Mouse (Mus musculus): ENCODE measurements around the gene Micu2. TPM values are rescaled to one million over a fixed set of nuclear protein-coding genes. Genes with fewer than 3 reads are reported as not detected.

Gene Micu2
- 9.0 and 13.6 TPM in 2 replicates for polyA plus RNA-seq (2012; rRNA removed)
- polyA plus RNA-seq (2014; fragmentation: Nextera tagmentation; extraction: Ambion mirVana), result 25.6 and 30.9 TPM in 2 replicates

- Histone ChIP-seq H3K27me3 (ENCODE audit: control insufficient read depth, insufficient read depth, low read length) (no peaks in the 10 kb centered on the region), H3K27ac (peak within 1 kb of the TSS; percentile 51), H3K4me2 (ENCODE audit: low read depth) (peak within 1 kb of the TSS; percentile 73), H3K36me3 (replicated peaks; ENCODE audit: control insufficient read depth, insufficient read depth, low read depth) (no peaks in the 10 kb centered on the region), H3K9ac (replicated peaks) (peak within 1 kb of the TSS; percentile 91), H3K9me3 (ENCODE audit: control insufficient read depth, low read length) (peaks cover 3% of the 10 kb centered on the region; the same call in 1 of the 2 replicates), H3K4me1 (replicated peaks; ENCODE audit: control insufficient read depth in 2 of 2, insufficient read depth in 2 of 2, low read length in 1 of 2) (peaks cover 9 to 10% of the 10 kb centered on the region in 2 experiments), H3K4me3 (ENCODE audit: insufficient read depth in 1 of 2, low read depth in 2 of 2, low read length in 2 of 2) (peak within 1 kb of the TSS; percentile 67 to 98)
- TF ChIP-seq EP300 (IDR thresholded peaks at IDR 0.05; ENCODE audit: low read depth), result peak; percentile 71
- no peak for TF ChIP-seq CTCF (IDR thresholded peaks at IDR 0.05; ENCODE audit: low read depth)
- ATAC-seq (ENCODE audit: insufficient read depth), result peak; percentile 95
- peak; percentile 74 to 80 (median 79) for DNase-seq (ENCODE audit: low read depth in 3 of 3, low spot score in 3 of 3)
- WGBS (ENCODE audit: insufficient replicate concordance), result 3% methylated on average over 76 of the region's 76 CpGs
Measured at GRCm38 (mm10) chr14:57998526-57999401, at the start of gene Micu2. Gene Micu2, minus strand, starts transcription at chr14:57999262.

GRCm38 (mm10) chr14:58046639-58047284 is 47.7 kb upstream of the Micu2 start:
- ATAC-seq (ENCODE audit: insufficient read depth) (no peak), DNase-seq (ENCODE audit: low read depth in 3 of 3, low spot score in 3 of 3) (no peak)
- Histone ChIP-seq H3K4me3 (ENCODE audit: insufficient read depth in 1 of 2, low read depth in 2 of 2, low read length in 2 of 2) (no peak overlapping the region), H3K27ac (no peak overlapping the region), H3K4me1 (replicated peaks; ENCODE audit: control insufficient read depth in 2 of 2, insufficient read depth in 2 of 2, low read length in 1 of 2) (no peaks in the 10 kb centered on the region), H3K9ac (replicated peaks) (no peak overlapping the region), H3K36me3 (replicated peaks; ENCODE audit: control insufficient read depth, insufficient read depth, low read depth) (no peaks in the 10 kb centered on the region), H3K9me3 (ENCODE audit: control insufficient read depth, low read length) (no peaks in the 10 kb centered on the region), H3K4me2 (ENCODE audit: low read depth) (no peak overlapping the region), H3K27me3 (ENCODE audit: control insufficient read depth, insufficient read depth, low read length) (no peaks in the 10 kb centered on the region)
- no peak for TF ChIP-seq EP300 (IDR thresholded peaks at IDR 0.05; ENCODE audit: low read depth)
- TF ChIP-seq CTCF (IDR thresholded peaks at IDR 0.05; ENCODE audit: low read depth), result no peak
- WGBS (ENCODE audit: insufficient replicate concordance), result 34% methylated on average over 4 of the region's 4 CpGs

- Histone ChIP-seq H3K9me3 (ENCODE audit: control insufficient read depth, low read length) (no peaks in the 10 kb centered on the region), H3K9ac (replicated peaks) (no peak overlapping the region), H3K4me1 (replicated peaks; ENCODE audit: control insufficient read depth in 2 of 2, insufficient read depth in 2 of 2, low read length in 1 of 2) (no peaks in the 10 kb centered on the region), H3K36me3 (replicated peaks; ENCODE audit: control insufficient read depth, insufficient read depth, low read depth) (no peaks in the 10 kb centered on the region), H3K27me3 (ENCODE audit: control insufficient read depth, insufficient read depth, low read length) (no peaks in the 10 kb centered on the region), H3K4me2 (ENCODE audit: low read depth) (no peak overlapping the region), H3K27ac (no peak overlapping the region), H3K4me3 (ENCODE audit: insufficient read depth in 1 of 2, low read depth in 2 of 2, low read length in 2 of 2) (no peak overlapping the region)
- TF ChIP-seq EP300 (IDR thresholded peaks at IDR 0.05; ENCODE audit: low read depth), result no peak
- WGBS (ENCODE audit: insufficient replicate concordance), result 37% methylated on average over 6 of the region's 6 CpGs
- ATAC-seq (ENCODE audit: insufficient read depth) (no peak), DNase-seq (ENCODE audit: low read depth in 3 of 3, low spot score in 3 of 3) (no peak)
Measured at GRCm38 (mm10) chr14:58036174-58036573, 37.1 kb upstream of the Micu2 start.

DNA sequence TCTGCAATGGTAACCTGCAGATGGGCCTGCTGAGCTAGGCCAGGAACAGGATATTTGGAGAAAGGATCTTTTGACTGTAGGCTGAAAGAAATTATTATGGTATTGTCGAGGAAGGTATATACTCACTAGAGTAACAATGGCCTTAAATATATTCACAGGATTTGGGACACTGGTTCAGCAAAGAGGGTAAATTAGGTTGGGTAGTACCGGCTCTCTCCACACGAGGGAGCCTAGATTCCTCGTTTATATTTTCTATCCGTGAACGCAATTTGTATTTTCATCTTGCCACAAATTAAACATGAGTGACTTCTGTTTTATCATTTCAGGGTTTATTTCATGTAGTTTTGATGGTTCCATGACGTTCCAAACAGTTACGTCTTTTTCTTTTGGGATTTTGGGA is 35.5 kb upstream of the Micu2 start:
- TF ChIP-seq EP300 (IDR thresholded peaks at IDR 0.05; ENCODE audit: low read depth) (no peak), CTCF (IDR thresholded peaks at IDR 0.05; ENCODE audit: low read depth) (peak; percentile 52; the same call in 1 of the 2 replicates)
- no peak overlapping the region for H3K4me3 ChIP-seq (ENCODE audit: insufficient read depth in 1 of 2, low read depth in 2 of 2, low read length in 2 of 2)
- no peak for ATAC-seq (ENCODE audit: insufficient read depth)
- no peak overlapping the region for H3K4me2 ChIP-seq (ENCODE audit: low read depth)
- WGBS (ENCODE audit: insufficient replicate concordance), result 13% methylated on average over 8 of the region's 8 CpGs
- DNase-seq (ENCODE audit: low read depth in 3 of 3, low spot score in 3 of 3), result no peak
- no peak overlapping the region for H3K9ac ChIP-seq (replicated peaks)
- H3K27me3 ChIP-seq (ENCODE audit: control insufficient read depth, insufficient read depth, low read length), result no peaks in the 10 kb centered on the region
- no peaks in the 10 kb centered on the region for H3K4me1 ChIP-seq (replicated peaks; ENCODE audit: control insufficient read depth in 2 of 2, insufficient read depth in 2 of 2, low read length in 1 of 2)
- no peak overlapping the region for H3K27ac ChIP-seq
- H3K9me3 ChIP-seq (ENCODE audit: control insufficient read depth, low read length), result no peaks in the 10 kb centered on the region
- no peaks in the 10 kb centered on the region for H3K36me3 ChIP-seq (replicated peaks; ENCODE audit: control insufficient read depth, insufficient read depth, low read depth)

DNA sequence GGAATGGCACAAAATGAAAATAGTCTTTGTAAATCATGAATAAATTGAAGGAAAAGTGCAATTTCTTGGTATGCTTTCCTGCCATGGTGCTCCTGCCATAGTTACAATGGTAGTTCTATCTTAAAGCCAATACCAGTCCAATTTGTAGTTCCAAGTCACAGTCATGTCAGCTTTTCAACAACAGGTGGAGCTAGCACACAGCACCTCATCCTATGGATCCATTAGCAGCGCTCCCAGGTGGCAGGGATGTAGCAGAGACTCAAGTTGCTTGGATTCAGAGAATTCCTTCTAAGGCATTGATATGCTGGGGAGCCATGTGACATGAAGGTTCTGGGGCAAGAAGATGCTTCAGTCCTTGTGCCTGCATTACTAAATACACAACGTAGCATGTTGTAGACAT is 19.8 kb upstream of the Micu2 start:
- no peak for TF ChIP-seq EP300 (IDR thresholded peaks at IDR 0.05; ENCODE audit: low read depth)
- TF ChIP-seq CTCF (IDR thresholded peaks at IDR 0.05; ENCODE audit: low read depth), result peak; percentile 55
- Histone ChIP-seq H3K4me2 (ENCODE audit: low read depth) (no peak overlapping the region), H3K4me3 (ENCODE audit: insufficient read depth in 1 of 2, low read depth in 2 of 2, low read length in 2 of 2) (no peak overlapping the region), H3K27ac (no peak overlapping the region), H3K9ac (replicated peaks) (no peak overlapping the region), H3K27me3 (ENCODE audit: control insufficient read depth, insufficient read depth, low read length) (no peaks in the 10 kb centered on the region), H3K36me3 (replicated peaks; ENCODE audit: control insufficient read depth, insufficient read depth, low read depth) (no peaks in the 10 kb centered on the region), H3K9me3 (ENCODE audit: control insufficient read depth, low read length) (no peaks in the 10 kb centered on the region), H3K4me1 (replicated peaks; ENCODE audit: control insufficient read depth in 2 of 2, insufficient read depth in 2 of 2, low read length in 1 of 2) (no peaks in the 10 kb centered on the region)
- no peak for ATAC-seq (ENCODE audit: insufficient read depth)
- DNase-seq (ENCODE audit: low read depth in 3 of 3, low spot score in 3 of 3), result no peak
- WGBS (ENCODE audit: insufficient replicate concordance), result 32% methylated on average over 2 of the region's 2 CpGs

All from liver, embryonic 14.5 days (tissue).